Mouse (Mus musculus): ENCODE measurements around the gene Zfp949.

- TF ChIP-seq CTCF (IDR thresholded peaks at IDR 0.05; ENCODE audit: low read depth, low read length) = no peak
- no peak for TF ChIP-seq GATA1 (IDR thresholded peaks at IDR 0.05; ENCODE audit: borderline replicate concordance, low read length)
- TF ChIP-seq POLR2AphosphoS5 (IDR thresholded peaks at IDR 0.05; ENCODE audit: insufficient replicate concordance, low read depth, low read length) = peak; percentile 65; the same call in 1 of the 2 replicates
- no peak for TF ChIP-seq TAL1 (conservative IDR thresholded peaks at IDR 0.05; ENCODE audit: low read depth, low read length)
- no peak for TF ChIP-seq GATA2 (IDR thresholded peaks at IDR 0.05; ENCODE audit: borderline replicate concordance, low read depth, low read length)
Measured at GRCm38 (mm10) chr9:88519390-88520121, 28.3 kb upstream of the Zfp949 start.

All from G1E (cell line).